Mouse (Mus musculus) MEL (cell line): ENCODE data around the gene Acod1. TPM values are rescaled to one million over a fixed set of nuclear protein-coding genes. Genes with fewer than 3 reads are reported as not detected.

Experiments
- DNase-seq: peaks from one replicate; pipeline ENCODE4 v3.0.0; 2011; ENCODE audit warnings: low read depth, low spot score
- H3K27ac ChIP-seq: 2 replicates; pipeline ENCODE4 v1.5.1; 2012; ENCODE audit warnings: low read depth, mild to moderate bottlenecking, control low read depth, low read length, moderate library complexity; ENCODE audit not compliant: control insufficient read depth
- H3K27me3 ChIP-seq, 2 experiments: fragments of 150-350 bp in 1 of 2; sonication (generic) in 1 of 2; 2 replicates each; pipeline ENCODE4 v1.6.1; 2012; ENCODE audit warnings: low read length in 2 of 2, mild to moderate bottlenecking in 2 of 2, improper control_type of control experiment in 1 of 2, moderate library complexity in 1 of 2; ENCODE audit not compliant: insufficient read depth in 2 of 2, control insufficient read depth in 1 of 2
- H3K36me3 ChIP-seq, 2 experiments: 2 replicates each; pipeline ENCODE4 v1.6.1; 2012 to 2014; ENCODE audit warnings: low read length in 2 of 2, improper control_type of control experiment in 1 of 2, inconsistent platforms in 1 of 2, mild to moderate bottlenecking in 1 of 2; ENCODE audit not compliant: insufficient read depth in 2 of 2, control insufficient read depth in 1 of 2
- H3K4me1 ChIP-seq, 2 experiments: fragments of 150-350 bp in 1 of 2; sonication (generic) in 1 of 2; 2 replicates each; pipeline ENCODE4 v1.6.1; 2012; ENCODE audit warnings: low read length in 2 of 2, improper control_type of control experiment in 1 of 2, mild to moderate bottlenecking in 1 of 2; ENCODE audit not compliant: insufficient read depth in 2 of 2, control insufficient read depth in 1 of 2
- H3K4me3 ChIP-seq, 2 experiments: fragments of 150-350 bp in 1 of 2; sonication (generic) in 1 of 2; 2 replicates each; pipeline ENCODE4 v1.5.1; 2012; ENCODE audit warnings: low read depth in 2 of 2, low read length in 2 of 2, mild to moderate bottlenecking in 2 of 2, moderate library complexity in 2 of 2, control low read depth in 1 of 2, improper control_type of control experiment in 1 of 2; ENCODE audit not compliant: control insufficient read depth in 1 of 2, insufficient read depth in 1 of 2
- H3K79me2 ChIP-seq: 2 replicates; pipeline ENCODE4 v1.6.1; 2012; ENCODE audit warnings: mild to moderate bottlenecking, low read length, moderate library complexity; ENCODE audit not compliant: control insufficient read depth, poor library complexity, insufficient read depth
- H3K9ac ChIP-seq: 2 replicates; pipeline ENCODE4 v1.6.1; 2012; ENCODE audit warnings: low read depth, mild to moderate bottlenecking, control low read depth, low read length, moderate library complexity; ENCODE audit not compliant: control insufficient read depth, poor library complexity, severe bottlenecking
- H3K9me3 ChIP-seq: fragments of 150-350 bp; sonication (generic); replicated peaks from 2 replicates; pipeline ENCODE4 v1.6.1; 2012; ENCODE audit warnings: mild to moderate bottlenecking, low read length, improper control_type of control experiment, moderate library complexity; ENCODE audit not compliant: insufficient read depth
- CTCF ChIP-seq, 3 experiments: IDR thresholded peaks in 2 of 3; conservative IDR thresholded peaks in 1 of 3; 2 replicates each; pipeline ENCODE4 v1.5.1; 2011 to 2012; ENCODE audit warnings: low read length in 3 of 3, low read depth in 2 of 3, mild to moderate bottlenecking in 2 of 3, improper control_type of control experiment in 1 of 3, inconsistent platforms in 1 of 3, mixed read lengths in 1 of 3, moderate library complexity in 1 of 3; ENCODE audit not compliant: control insufficient read depth in 1 of 3, insufficient read depth in 1 of 3, poor library complexity in 1 of 3, severe bottlenecking in 1 of 3
- E2F4 ChIP-seq: IDR thresholded peaks from 2 replicates; pipeline ENCODE4 v1.6.1; 2011; ENCODE audit warnings: low read depth, low read length, improper control_type of control experiment, borderline replicate concordance
- ELF1 ChIP-seq: IDR thresholded peaks from 2 replicates; pipeline ENCODE4 v1.6.1; 2014; ENCODE audit warnings: low read depth, mild to moderate bottlenecking, inconsistent platforms, low read length, improper control_type of control experiment, moderate library complexity
- EP300 ChIP-seq, 2 experiments: IDR thresholded peaks; 2 replicates each; pipeline ENCODE4 v1.6.1; 2011; ENCODE audit warnings: improper control_type of control experiment in 2 of 2, low read length in 2 of 2, low read depth in 1 of 2, mild to moderate bottlenecking in 1 of 2
- ETS1 ChIP-seq: IDR thresholded peaks from 2 replicates; pipeline ENCODE4 v1.6.1; 2012; ENCODE audit warnings: low read depth, mild to moderate bottlenecking, inconsistent platforms, low read length, improper control_type of control experiment, moderate library complexity
- GATA1 ChIP-seq: IDR thresholded peaks from 2 replicates; pipeline ENCODE4 v1.6.1; 2011; ENCODE audit warnings: low read depth, low read length, improper control_type of control experiment
- HCFC1 ChIP-seq: IDR thresholded peaks from 2 replicates; pipeline ENCODE4 v1.6.1; 2012; ENCODE audit warnings: low read depth, mild to moderate bottlenecking, inconsistent platforms, low read length, improper control_type of control experiment, moderate library complexity
- MAFK ChIP-seq: IDR thresholded peaks from 2 replicates; pipeline ENCODE4 v1.6.1; 2011; ENCODE audit warnings: low read depth, mild to moderate bottlenecking, low read length, improper control_type of control experiment, borderline replicate concordance
- MEF2A ChIP-seq: IDR thresholded peaks from 2 replicates; pipeline ENCODE4 v1.6.1; 2014; ENCODE audit warnings: low read depth, mild to moderate bottlenecking, inconsistent platforms, low read length, improper control_type of control experiment; ENCODE audit not compliant: poor library complexity, insufficient replicate concordance, severe bottlenecking; ENCODE audit errors: extremely low read depth
- MYB ChIP-seq: IDR thresholded peaks from 2 replicates; pipeline ENCODE4 v1.6.1; 2011; ENCODE audit warnings: mild to moderate bottlenecking, low read depth, low read length, improper control_type of control experiment
- NELFE ChIP-seq: IDR thresholded peaks from 2 replicates; pipeline ENCODE4 v1.6.1; 2011; ENCODE audit warnings: low read depth, low read length, improper control_type of control experiment
- NRF1 ChIP-seq: IDR thresholded peaks from 2 replicates; pipeline ENCODE4 v1.6.1; 2014; ENCODE audit warnings: low read depth, mild to moderate bottlenecking, inconsistent platforms, low read length, improper control_type of control experiment, moderate library complexity; ENCODE audit not compliant: poor library complexity, insufficient read depth, severe bottlenecking
- POLR2A ChIP-seq, 2 experiments: IDR thresholded peaks; 2 replicates each; pipeline ENCODE4 v1.6.1; 2011 to 2012; ENCODE audit warnings: low read length in 2 of 2, mild to moderate bottlenecking in 2 of 2, control low read depth in 1 of 2, improper control_type of control experiment in 1 of 2, low read depth in 1 of 2, moderate library complexity in 1 of 2; ENCODE audit not compliant: control insufficient read depth in 1 of 2, insufficient read depth in 1 of 2, poor library complexity in 1 of 2
- RCOR1 ChIP-seq: IDR thresholded peaks from 2 replicates; pipeline ENCODE4 v1.6.1; 2012; ENCODE audit warnings: low read depth, mild to moderate bottlenecking, inconsistent platforms, low read length, improper control_type of control experiment
- TBP ChIP-seq: IDR thresholded peaks from 2 replicates; pipeline ENCODE4 v1.8.0; 2011; ENCODE audit warnings: low read depth, low read length, improper control_type of control experiment
- TCF12 ChIP-seq: IDR thresholded peaks from 2 replicates; pipeline ENCODE4 v1.6.1; 2014; ENCODE audit warnings: low read depth, mild to moderate bottlenecking, inconsistent platforms, low read length, improper control_type of control experiment, moderate library complexity
- USF1 ChIP-seq: IDR thresholded peaks from 2 replicates; pipeline ENCODE4 v1.6.1; 2014; ENCODE audit warnings: low read depth, mild to moderate bottlenecking, inconsistent platforms, low read length, improper control_type of control experiment, moderate library complexity
- USF2 ChIP-seq, 2 experiments: IDR thresholded peaks; 2 replicates each; pipeline ENCODE4 v1.6.1; 2011 to 2012; ENCODE audit warnings: improper control_type of control experiment in 2 of 2, low read length in 2 of 2, borderline replicate concordance in 1 of 2, inconsistent platforms in 1 of 2, low read depth in 1 of 2, mild to moderate bottlenecking in 1 of 2; ENCODE audit not compliant: insufficient read depth in 1 of 2
- ZKSCAN1 ChIP-seq: IDR thresholded peaks from 2 replicates; pipeline ENCODE4 v1.6.1; 2012; ENCODE audit warnings: low read depth, mild to moderate bottlenecking, inconsistent platforms, low read length, improper control_type of control experiment, moderate library complexity
- ZMIZ1 ChIP-seq: IDR thresholded peaks from 2 replicates; pipeline ENCODE4 v1.6.1; 2012; ENCODE audit warnings: low read depth, mild to moderate bottlenecking, inconsistent platforms, low read length, improper control_type of control experiment, moderate library complexity
- ZNF384 ChIP-seq: IDR thresholded peaks from 2 replicates; pipeline ENCODE4 v1.6.1; 2012; ENCODE audit warnings: low read depth, mild to moderate bottlenecking, inconsistent platforms, low read length, improper control_type of control experiment
- polyA plus RNA-seq, 2 experiments: library from polyadenylated mRNA; stranded (reverse) in 1 of 2; unstranded in 1 of 2; fragments of >175 nt in 1 of 2; fragments of >200 nt in 1 of 2; gene quantifications; 2 replicates each; pipeline versions ENCODE4 v1.2.1 to v1.2.4; 2012; ENCODE audit warnings: low replicate concordance in 2 of 2, low read depth in 1 of 2; ENCODE audit not compliant: insufficient read length in 2 of 2, insufficient read depth in 1 of 2, missing spikeins in 1 of 2
- total RNA-seq: library from RNA; depleted of rRNA; stranded (reverse); fragments of 300-350 nt; gene quantifications from 2 replicates; pipeline ENCODE4 v1.2.3, GENCODE M21; 2012

Gene Acod1
- total and polyA plus RNA-seq, 3 experiments = not detected

- no peak overlapping the region for H3K27ac ChIP-seq
- peaks cover 23% of the 10 kb centered on the region for H3K79me2 ChIP-seq
- DNase-seq = no peak
- peaks cover 5 to 9% of the 10 kb centered on the region in 2 experiments; a peak in 1 of 4 replicates for H3K4me1 ChIP-seq
- H3K9me3 ChIP-seq = no peaks in the 10 kb centered on the region
- H3K9ac ChIP-seq = no peak overlapping the region
- H3K4me3 ChIP-seq = no peak overlapping the region
- peaks cover 7 to 22% of the 10 kb centered on the region in 2 experiments for H3K36me3 ChIP-seq
- no peak for TF ChIP-seq USF2 (IDR thresholded peaks at IDR 0.05; ENCODE audit: borderline replicate concordance in 1 of 2, insufficient read depth in 1 of 2, low read depth in 1 of 2, low read length in 2 of 2)
- no peak for TF ChIP-seq ELF1
- no peak for TF ChIP-seq MEF2A
- no peak for TF ChIP-seq CTCF (IDR thresholded peaks at IDR 0.05 in 2 of 3, conservative IDR thresholded peaks at IDR 0.05 in 1 of 3; ENCODE audit: control insufficient read depth in 1 of 3, insufficient read depth in 1 of 3, low read depth in 2 of 3, low read length in 3 of 3, poor library complexity in 1 of 3, severe bottlenecking in 1 of 3)
- no peak for TF ChIP-seq ZMIZ1
- TF ChIP-seq NELFE = no peak
- TF ChIP-seq ZKSCAN1 = no peak
- H3K27me3 ChIP-seq = no peaks in the 10 kb centered on the region
These were observed 46.5 kb downstream of the Acod1 start for GRCm38 (mm10) chr14:103093236-103093635.

DNA sequence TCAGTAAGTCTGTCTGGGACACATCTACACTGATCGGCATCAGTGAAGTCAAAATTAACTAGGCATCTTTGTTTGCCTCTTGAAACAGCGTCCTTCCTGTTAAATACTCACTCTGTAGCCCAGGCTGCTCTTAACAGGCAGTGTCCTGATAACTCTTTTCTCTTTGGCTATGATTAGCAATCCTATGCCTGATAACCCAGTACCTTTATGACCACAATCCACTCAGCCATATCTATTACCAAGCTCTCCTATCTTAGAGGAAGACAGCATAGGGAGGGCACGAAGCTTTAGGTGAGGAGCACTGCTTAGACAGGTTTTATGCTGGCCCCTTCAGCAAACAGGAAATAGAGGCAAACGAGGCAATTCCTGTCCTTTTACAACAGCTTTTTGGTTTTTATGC, 46.9 kb downstream of the Acod1 start:
- Histone ChIP-seq H3K36me3 (peaks cover 4 to 22% of the 10 kb centered on the region in 2 experiments; a peak in 3 of 4 replicates), H3K4me1 (peaks cover 5 to 9% of the 10 kb centered on the region in 2 experiments; a peak in 1 of 4 replicates), H3K9me3 (no peaks in the 10 kb centered on the region), H3K4me3 (no peak overlapping the region), H3K27ac (no peak overlapping the region), H3K9ac (no peak overlapping the region), H3K79me2 (peaks cover 27% of the 10 kb centered on the region), H3K27me3 (no peaks in the 10 kb centered on the region)
- no peak for TF ChIP-seq MAFK
- no peak for TF ChIP-seq ELF1
- peak; percentile 56 for TF ChIP-seq GATA1
- 0 out of 2 replicates have a peak, but pooled peaks have one; percentile 46 for TF ChIP-seq ETS1
- peak; percentile 71 for TF ChIP-seq RCOR1
- 0 out of 2 replicates have a peak, but pooled peaks have one; percentile 24 for TF ChIP-seq TCF12
- TF ChIP-seq EP300 (IDR thresholded peaks at IDR 0.05; ENCODE audit: low read depth in 1 of 2, low read length in 2 of 2) = peak in 1 of 2 experiments; percentile 25; a peak in 1 of 4 replicates
- DNase-seq = peak; percentile 28

DNA sequence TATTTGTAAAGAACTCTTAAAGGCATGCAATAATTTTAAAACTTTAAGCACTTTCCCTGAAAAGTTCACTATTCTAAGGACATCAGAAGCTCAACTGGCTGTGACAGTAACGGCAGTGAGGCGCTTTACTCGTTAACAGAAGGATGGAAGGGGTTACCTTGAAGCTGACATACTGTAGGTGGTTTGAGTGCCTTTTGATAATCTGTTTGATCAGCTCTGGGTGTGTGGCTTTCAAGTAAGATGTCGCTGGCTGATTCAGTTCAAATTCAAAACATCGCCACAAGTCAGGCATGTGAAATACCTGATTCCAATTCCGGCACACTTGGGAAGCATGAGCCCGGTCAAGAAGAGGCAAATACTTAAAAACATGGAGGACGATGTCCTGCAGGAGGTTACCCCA, 48.3 kb downstream of the Acod1 start:
- H3K4me3 ChIP-seq = no peak overlapping the region
- TF ChIP-seq GATA1 (no peak), POLR2A (IDR thresholded peaks at IDR 0.05; ENCODE audit: control insufficient read depth in 1 of 2, insufficient read depth in 1 of 2, low read depth in 1 of 2, low read length in 2 of 2, poor library complexity in 1 of 2) (no peak), MAFK (no peak), HCFC1 (no peak), E2F4 (no peak), TBP (no peak), MYB (no peak), MEF2A (no peak), ZNF384 (no peak), NRF1 (no peak), USF1 (no peak)
- H3K27ac ChIP-seq = no peak overlapping the region
- peaks cover 5 to 9% of the 10 kb centered on the region in 2 experiments; a peak in 1 of 4 replicates for H3K4me1 ChIP-seq
- H3K27me3 ChIP-seq = no peaks in the 10 kb centered on the region
- no peak for DNase-seq
- peaks cover 31% of the 10 kb centered on the region for H3K79me2 ChIP-seq
- H3K36me3 ChIP-seq = peaks cover 4 to 24% of the 10 kb centered on the region in 2 experiments; a peak in 3 of 4 replicates
- no peak overlapping the region for H3K9ac ChIP-seq
- no peaks in the 10 kb centered on the region for H3K9me3 ChIP-seq
